Mouse (Mus musculus) layer of hippocampus, postnatal 14 days (tissue): ENCODE data around the gene Vim. TPM values are rescaled to one million over a fixed set of nuclear protein-coding genes. Genes with fewer than 3 reads are reported as not detected.

Experiments
- total RNA-seq, 2 experiments: library from RNA; stranded (reverse); gene quantifications; 2 replicates each; pipeline ENCODE4 v1.2.3; 2021

Vim gene
- total RNA-seq, 2 experiments from 2014 or later, result 81.1 to 121 TPM

Other genes starting within 250 kb of the Vim start
- gene Cubn, start 82.1 kb upstream of the Vim start, total RNA-seq, result under 1 TPM; 0.25 to 0.29 TPM
- gene Trdmt1, start 29.3 kb upstream of the Vim start, total RNA-seq, result 1 to 10 TPM; 4.4 to 5.9 TPM
- 1 to 10 TPM; 3.3 to 3.4 TPM for gene St8sia6, start 220.1 kb downstream of the Vim start, total RNA-seq